Mouse (Mus musculus) liver, embryonic 14.5 days (tissue): Measurements from ENCODE around the gene Dnajb14. TPM values are rescaled to one million over a fixed set of nuclear protein-coding genes. Genes with fewer than 3 reads are reported as not detected.

Experiments
- ATAC-seq: fragments of 200-750 bp; cut with Nextera tagmentation; 2 replicates; pipeline ENCODE4 v1.8.0; 2017; ENCODE audit warnings: moderate number of reproducible peaks, mild to moderate bottlenecking, moderate library complexity; ENCODE audit not compliant: insufficient read depth
- DNase-seq, 3 experiments: peaks; one replicate each; pipeline ENCODE4 v3.0.0-alpha.2; 2012 to 2013; ENCODE audit warnings: low read depth in 3 of 3, low spot score in 3 of 3
- H3K27ac ChIP-seq: fragments of 300-500 bp; sonication (generic); 2 replicates; pipeline ENCODE4 v1.5.1; 2014; ENCODE audit warnings: moderate library complexity, mild to moderate bottlenecking, control low read depth, inconsistent platforms
- H3K27me3 ChIP-seq: fragments of 300-500 bp; sonication (generic); 2 replicates; pipeline ENCODE4 v1.6.1; 2014; ENCODE audit warnings: mild to moderate bottlenecking, low read length, moderate library complexity; ENCODE audit not compliant: control insufficient read depth, insufficient read depth
- H3K36me3 ChIP-seq: fragments of 300-500 bp; sonication (generic); replicated peaks from 2 replicates; pipeline ENCODE4 v1.6.1; 2014; ENCODE audit warnings: low read depth; ENCODE audit not compliant: control insufficient read depth, insufficient read depth
- H3K4me1 ChIP-seq, 2 experiments: fragments of 200-500 bp in 1 of 2; fragments of 300-500 bp in 1 of 2; sonication (generic) in 1 of 2; replicated peaks; 2 replicates each; pipeline ENCODE4 v1.6.1; 2012 to 2014; ENCODE audit warnings: antibody characterized with exemption in 1 of 2, inconsistent platforms in 1 of 2, low read length in 1 of 2; ENCODE audit not compliant: control insufficient read depth in 2 of 2, insufficient read depth in 2 of 2
- H3K4me2 ChIP-seq: fragments of 300-500 bp; sonication (generic); 2 replicates; pipeline ENCODE4 v1.6.1; 2014; ENCODE audit warnings: low read depth, mild to moderate bottlenecking, control low read depth, moderate library complexity
- H3K4me3 ChIP-seq, 2 experiments: fragments of 200-500 bp in 1 of 2; fragments of 300-500 bp in 1 of 2; sonication (generic) in 1 of 2; 2 replicates each; pipeline ENCODE4 v1.5.1; 2012 to 2014; ENCODE audit warnings: low read depth in 2 of 2, low read length in 2 of 2, mild to moderate bottlenecking in 2 of 2, control low read depth in 1 of 2, inconsistent platforms in 1 of 2, moderate library complexity in 1 of 2; ENCODE audit not compliant: insufficient read depth in 1 of 2
- H3K9ac ChIP-seq: fragments of 300-500 bp; sonication (generic); replicated peaks from 2 replicates; pipeline ENCODE4 v1.6.1; 2014; ENCODE audit warnings: mild to moderate bottlenecking, control low read depth, moderate library complexity
- H3K9me3 ChIP-seq: fragments of 300-500 bp; sonication (generic); 2 replicates; pipeline ENCODE4 v1.6.1; 2016; ENCODE audit warnings: low read length, mixed read lengths; ENCODE audit not compliant: control insufficient read depth
- CTCF ChIP-seq: IDR thresholded peaks from 2 replicates; pipeline ENCODE4 v1.5.1; 2016; ENCODE audit warnings: antibody characterized with exemption, low read depth, control low read depth
- EP300 ChIP-seq: IDR thresholded peaks from 2 replicates; pipeline ENCODE4 v1.6.1; 2016; ENCODE audit warnings: antibody characterized with exemption, low read depth
- WGBS: fragments of 180-500 bp; shearing (Covaris S2); extraction: QIAGEN DNeasy Blood & Tissue Kit; methylation state at CpG from one replicate; pipeline ENCODE4 v1.1.7; 2014; ENCODE audit not compliant: insufficient replicate concordance; 5-methylcytosine and 5-hydroxymethylcytosine counted together
- polyA plus RNA-seq, 2 experiments: library from polyadenylated mRNA; depleted of rRNA in 1 of 2; stranded (reverse) in 1 of 2; unstranded in 1 of 2; fragments of >200 nt; fragmentation: Nextera tagmentation in 1 of 2; extraction: Ambion mirVana in 1 of 2; gene quantifications; 2 replicates each; pipeline versions ENCODE4 v1.2.1 to v1.2.3; 2012 to 2014

Dnajb14 gene
- polyA plus RNA-seq, 2 experiments = 1.5 to 3.7 TPM

- H3K27ac ChIP-seq = no peak overlapping the region
- H3K27me3 ChIP-seq = no peaks in the 10 kb centered on the region
- H3K4me3 ChIP-seq = no peak overlapping the region
- H3K4me2 ChIP-seq = no peak overlapping the region
- no peak for TF ChIP-seq EP300
- TF ChIP-seq CTCF = no peak
- 37% methylated on average over 3 of the region's 3 CpGs for WGBS
- ATAC-seq = 0 out of 2 replicates have a peak, but pooled peaks have one; percentile 15
- H3K9me3 ChIP-seq = no peaks in the 10 kb centered on the region
- peaks cover 0 to 10% of the 10 kb centered on the region in 2 experiments; a peak in 2 of 4 replicates for H3K4me1 ChIP-seq
- H3K9ac ChIP-seq = no peak overlapping the region
- no peak for DNase-seq
- H3K36me3 ChIP-seq = no peaks in the 10 kb centered on the region
Observed at GRCm38 (mm10) chr3:137879313-137879712, 11.8 kb downstream of the Dnajb14 start.

DNA sequence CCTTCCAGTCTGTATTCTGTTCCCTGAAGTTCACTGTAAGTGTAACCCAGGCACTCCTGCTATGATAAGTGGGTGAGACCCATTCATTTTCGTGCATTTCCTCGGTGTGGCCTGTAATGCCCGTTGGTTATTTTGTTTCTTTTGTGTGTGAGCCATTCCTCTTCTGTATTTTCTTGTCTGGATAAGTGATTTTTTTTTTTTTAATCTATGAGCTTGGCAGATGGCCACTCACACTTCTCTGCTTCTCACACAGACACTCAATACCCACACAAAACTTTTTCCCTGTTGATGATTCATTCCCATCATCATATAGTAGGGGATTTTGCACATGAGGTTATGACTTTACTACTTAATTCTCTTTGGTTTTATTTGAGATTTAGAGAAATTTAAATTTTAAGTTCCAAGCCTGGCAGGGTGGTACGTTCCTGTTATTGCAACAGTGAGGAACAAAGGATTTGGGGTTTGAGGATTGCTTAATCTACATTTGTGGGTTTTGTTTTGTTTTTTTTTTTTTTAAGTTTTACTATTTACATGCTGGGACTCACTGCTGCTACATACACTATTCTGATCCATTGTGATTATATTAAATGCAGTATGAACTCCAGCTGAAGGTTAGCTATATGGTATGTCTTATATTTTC is 12.8 kb downstream of the Dnajb14 start:
- DNase-seq (no peak), ATAC-seq (no peak)
- no peak for TF ChIP-seq CTCF
- H3K27ac ChIP-seq = no peak overlapping the region
- WGBS = 65% methylated on average over 4 of the region's 4 CpGs
- H3K4me1 ChIP-seq = peaks cover 0 to 10% of the 10 kb centered on the region in 2 experiments; a peak in 2 of 4 replicates
- no peak overlapping the region for H3K4me3 ChIP-seq
- H3K4me2 ChIP-seq = no peak overlapping the region
- H3K36me3 ChIP-seq = no peaks in the 10 kb centered on the region
- H3K27me3 ChIP-seq = no peaks in the 10 kb centered on the region
- no peak overlapping the region for H3K9ac ChIP-seq
- H3K9me3 ChIP-seq = no peaks in the 10 kb centered on the region

DNA sequence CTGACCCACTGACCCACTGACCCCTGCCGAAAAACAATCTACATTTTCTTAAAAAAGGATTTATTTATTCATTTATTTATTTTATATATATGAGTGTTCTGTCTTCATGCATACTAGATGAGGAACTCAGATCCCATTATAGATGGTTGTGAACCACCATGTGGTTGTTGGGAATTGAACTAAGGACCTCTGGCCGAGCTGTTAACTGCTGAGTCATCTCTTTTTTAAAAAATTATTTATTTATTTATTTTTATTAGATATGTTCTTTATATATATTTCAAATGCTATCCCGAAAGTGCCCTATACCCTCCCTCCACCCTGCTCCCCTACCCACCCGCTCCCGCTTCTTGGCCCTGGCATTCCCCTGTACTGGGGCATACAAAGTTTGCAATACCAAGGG is 13.6 kb downstream of the Dnajb14 start:
- Histone ChIP-seq H3K27me3 (no peaks in the 10 kb centered on the region), H3K4me3 (no peak overlapping the region), H3K9ac (no peak overlapping the region), H3K36me3 (no peaks in the 10 kb centered on the region), H3K4me2 (no peak overlapping the region), H3K4me1 (peaks cover 0 to 10% of the 10 kb centered on the region in 2 experiments; a peak in 2 of 4 replicates), H3K27ac (no peak overlapping the region), H3K9me3 (no peaks in the 10 kb centered on the region)
- DNase-seq (no peak), ATAC-seq (no peak)
- 83% methylated on average over 5 of the region's 5 CpGs for WGBS
- TF ChIP-seq CTCF = no peak
- no peak for TF ChIP-seq EP300

- H3K27ac ChIP-seq = no peak overlapping the region
- no peaks in the 10 kb centered on the region for H3K36me3 ChIP-seq
- H3K4me3 ChIP-seq = no peak overlapping the region
- no peak overlapping the region for H3K4me2 ChIP-seq
- H3K4me1 ChIP-seq = 0 out of 4 replicates have a peak, but pooled peaks cover 0 to 4% of the 10 kb centered on the region in 2 experiments
- H3K27me3 ChIP-seq = no peaks in the 10 kb centered on the region
- 69% methylated on average over 7 of the region's 7 CpGs for WGBS
- TF ChIP-seq EP300 (no peak), CTCF (no peak)
- H3K9ac ChIP-seq = no peak overlapping the region
- H3K9me3 ChIP-seq = no peaks in the 10 kb centered on the region
- ATAC-seq = no peak
- DNase-seq = no peak
Observed at GRCm38 (mm10) chr3:137887961-137888360, 20.5 kb downstream of the Dnajb14 start.

GRCm38 (mm10) chr3:137891089-137891488 is 23.6 kb downstream of the Dnajb14 start:
- no peak for TF ChIP-seq EP300
- no peak for TF ChIP-seq CTCF
- H3K4me1 ChIP-seq = 0 out of 4 replicates have a peak, but pooled peaks cover 0 to 4% of the 10 kb centered on the region in 2 experiments
- H3K36me3 ChIP-seq = no peaks in the 10 kb centered on the region
- H3K27ac ChIP-seq = no peak overlapping the region
- no peak overlapping the region for H3K4me3 ChIP-seq
- ATAC-seq = no peak
- H3K4me2 ChIP-seq = no peak overlapping the region
- DNase-seq = no peak
- WGBS = 56% methylated on average over 3 of the region's 3 CpGs
- H3K9ac ChIP-seq = no peak overlapping the region
- H3K27me3 ChIP-seq = no peaks in the 10 kb centered on the region
- H3K9me3 ChIP-seq = no peaks in the 10 kb centered on the region
